Mouse (Mus musculus) midbrain, postnatal 0 days (tissue): ENCODE results near the gene Il1r2. TPM values are rescaled to one million over a fixed set of nuclear protein-coding genes. Genes with fewer than 3 reads are reported as not detected.

Experiments used
- ATAC-seq: fragments of 200-750 bp; cut with Nextera tagmentation; 2 replicates; pipeline ENCODE4 v1.8.0; 2017; ENCODE audit warnings: moderate number of reproducible peaks, mild to moderate bottlenecking, moderate TSS enrichment, moderate library complexity; ENCODE audit not compliant: low FRiP score
- DNase-seq: peaks from one replicate; pipeline ENCODE4 v3.0.0-alpha.2; 2015; ENCODE audit warnings: low spot score
- H3K27ac ChIP-seq: fragments of 300-500 bp; sonication (generic); 2 replicates; pipeline ENCODE4 v1.5.1; 2014; ENCODE audit warnings: low read depth, mild to moderate bottlenecking, low read length, mixed read lengths
- H3K27me3 ChIP-seq: fragments of 300-500 bp; sonication (generic); 2 replicates; pipeline ENCODE4 v1.6.1; 2014; ENCODE audit warnings: low read length, control low read depth, mixed read lengths; ENCODE audit not compliant: insufficient read depth
- H3K36me3 ChIP-seq: fragments of 300-500 bp; sonication (generic); 2 replicates; pipeline ENCODE4 v1.6.1; 2014; ENCODE audit warnings: low read length, control low read depth, mixed read lengths; ENCODE audit not compliant: insufficient read depth
- H3K4me1 ChIP-seq: fragments of 300-500 bp; sonication (generic); 2 replicates; pipeline ENCODE4 v1.6.1; 2014; ENCODE audit warnings: mild to moderate bottlenecking, control low read depth, antibody characterized with exemption, low read length, mixed read lengths; ENCODE audit not compliant: insufficient read depth
- H3K4me2 ChIP-seq: fragments of 300-500 bp; sonication (generic); 2 replicates; pipeline ENCODE4 v1.6.1; 2014; ENCODE audit warnings: low read depth, mild to moderate bottlenecking, low read length, mixed read lengths; ENCODE audit not compliant: poor library complexity, severe bottlenecking
- H3K4me3 ChIP-seq: fragments of 300-500 bp; sonication (generic); 2 replicates; pipeline ENCODE4 v1.5.1; 2014; ENCODE audit warnings: low read depth, mild to moderate bottlenecking, low read length, moderate library complexity
- H3K9ac ChIP-seq: fragments of 300-500 bp; sonication (generic); replicated peaks from 2 replicates; pipeline ENCODE4 v1.6.1; 2014; ENCODE audit warnings: mild to moderate bottlenecking, low read length, moderate library complexity, mixed read lengths; ENCODE audit not compliant: poor library complexity, severe bottlenecking
- H3K9me3 ChIP-seq: fragments of 300-500 bp; sonication (generic); 2 replicates; pipeline ENCODE4 v1.6.1; 2016; ENCODE audit warnings: low read length, control low read depth
- CTCF ChIP-seq: IDR thresholded peaks from 2 replicates; pipeline ENCODE4 v1.5.1; 2016; ENCODE audit warnings: antibody characterized with exemption, mild to moderate bottlenecking
- WGBS: fragments of 180-500 bp; shearing (Covaris S2); extraction: QIAGEN DNeasy Blood & Tissue Kit; methylation state at CpG from one replicate; pipeline ENCODE4 v1.1.7; 2014; 5-methylcytosine and 5-hydroxymethylcytosine counted together
- polyA plus RNA-seq: library from polyadenylated mRNA; unstranded; fragments of >200 nt; fragmentation: Nextera tagmentation; extraction: Ambion mirVana; gene quantifications from 2 replicates; pipeline ENCODE4 v1.2.1, GENCODE M21; 2015
- total RNA-seq: library from RNA; depleted of rRNA; stranded (reverse); fragments of >200 nt; gene quantifications from 2 replicates; pipeline ENCODE4 v1.2.3, GENCODE M21; 2014

Il1r2 gene
- total and polyA plus RNA-seq, 2 experiments from 2014 or later = 0.35 TPM; not detected in 1

DNA sequence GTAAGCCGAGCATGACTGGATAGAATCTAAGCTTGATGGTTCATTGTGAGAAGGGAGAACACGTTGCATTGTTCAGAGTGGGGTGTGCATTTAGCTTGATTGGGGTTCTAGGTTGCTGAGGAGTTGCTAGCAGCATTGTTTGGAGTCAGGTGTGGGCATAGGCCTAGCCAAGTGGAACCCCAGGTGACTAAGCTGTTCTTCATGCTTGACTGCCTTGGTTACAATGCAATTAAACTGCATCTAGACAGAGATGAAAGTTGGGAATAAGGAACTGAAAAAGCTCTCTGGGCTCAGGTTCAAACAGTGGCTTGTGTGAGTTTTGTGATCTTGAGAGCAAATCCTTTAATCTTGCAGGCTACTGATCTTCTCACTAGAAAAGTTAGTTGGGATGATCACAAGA, 55.4 kb downstream of the Il1r2 start:
- no peak for DNase-seq
- H3K4me1 ChIP-seq = no peaks in the 10 kb centered on the region
- H3K4me3 ChIP-seq = no peak overlapping the region
- H3K27me3 ChIP-seq = no peaks in the 10 kb centered on the region
- no peak overlapping the region for H3K9ac ChIP-seq
- no peaks in the 10 kb centered on the region for H3K9me3 ChIP-seq
- H3K4me2 ChIP-seq = no peak overlapping the region
- H3K27ac ChIP-seq = no peak overlapping the region
- 50% methylated on average over 2 of the region's 2 CpGs for WGBS
- H3K36me3 ChIP-seq = no peaks in the 10 kb centered on the region
- ATAC-seq = no peak
- no peak for TF ChIP-seq CTCF

DNA sequence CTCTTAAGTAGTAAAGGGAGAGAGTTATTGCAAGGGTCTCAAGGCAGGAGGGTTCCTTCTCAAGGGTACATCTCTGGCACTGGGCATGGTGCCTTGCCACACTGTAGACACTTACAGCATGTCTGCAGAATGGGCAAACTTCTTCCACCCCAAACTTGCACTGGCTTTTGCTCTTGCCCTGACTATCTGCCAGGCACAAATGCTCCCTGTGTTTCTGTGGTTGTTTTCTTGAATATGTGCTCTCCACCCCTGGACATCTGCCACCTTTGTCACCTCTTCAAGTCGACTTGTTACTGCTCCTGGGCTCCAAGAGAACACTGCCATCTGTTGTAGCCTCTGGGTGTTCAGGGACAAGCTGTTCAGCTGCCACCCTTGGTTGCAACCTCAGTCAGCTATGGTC, 57.8 kb downstream of the Il1r2 start:
- Histone ChIP-seq H3K4me1 (no peaks in the 10 kb centered on the region), H3K36me3 (no peaks in the 10 kb centered on the region), H3K27ac (no peak overlapping the region), H3K27me3 (no peaks in the 10 kb centered on the region), H3K9me3 (no peaks in the 10 kb centered on the region), H3K4me3 (no peak overlapping the region), H3K9ac (no peak overlapping the region), H3K4me2 (no peak overlapping the region)
- WGBS = 38% methylated on average over 1 of the region's 1 CpGs
- no peak for TF ChIP-seq CTCF
- DNase-seq (no peak), ATAC-seq (no peak)

DNA sequence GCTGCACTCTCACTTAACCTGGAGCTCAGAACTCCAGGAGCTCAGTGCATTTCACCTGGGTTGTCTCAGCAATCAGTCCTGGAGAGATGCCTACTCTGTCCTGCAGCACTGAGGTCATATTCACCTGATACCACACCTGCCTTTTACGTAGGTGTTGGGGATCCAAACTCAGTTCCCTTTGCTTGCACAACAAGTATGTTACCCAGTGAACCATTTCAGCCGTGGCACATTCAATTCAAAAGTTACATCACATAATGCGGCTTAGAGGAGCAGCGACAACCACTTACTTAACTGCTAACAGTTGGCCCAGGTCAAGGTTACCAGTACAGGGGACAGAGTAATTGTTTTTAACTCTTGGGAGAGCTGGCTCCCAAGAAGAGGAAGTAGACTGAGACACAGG, 58.8 kb downstream of the Il1r2 start:
- 91% methylated on average over 4 of the region's 4 CpGs for WGBS

DNA sequence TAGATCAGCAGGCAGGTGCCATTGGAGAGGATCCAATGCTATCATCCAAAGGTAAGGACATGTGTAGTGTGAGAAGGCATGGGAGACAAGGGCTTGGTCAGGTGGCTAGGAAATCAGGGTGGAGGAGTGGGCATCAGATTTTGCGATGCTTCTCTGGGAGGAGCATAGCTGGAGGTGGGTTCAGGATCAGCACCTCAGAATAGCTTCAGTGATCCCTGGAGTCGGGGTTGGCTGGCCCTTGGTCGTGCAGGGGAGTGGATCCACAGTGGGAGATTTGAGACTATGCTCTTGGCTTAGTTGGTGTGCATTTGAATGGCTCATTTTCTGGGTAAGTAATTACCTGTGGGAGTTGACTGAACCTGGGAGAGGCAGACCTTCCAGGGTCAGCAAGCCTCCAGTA, 59.7 kb downstream of the Il1r2 start:
- H3K4me2 ChIP-seq = no peak overlapping the region
- H3K27me3 ChIP-seq = no peaks in the 10 kb centered on the region
- TF ChIP-seq CTCF = no peak
- no peaks in the 10 kb centered on the region for H3K36me3 ChIP-seq
- H3K9ac ChIP-seq = no peak overlapping the region
- H3K9me3 ChIP-seq = no peaks in the 10 kb centered on the region
- ATAC-seq = no peak
- no peak for DNase-seq
- no peak overlapping the region for H3K4me3 ChIP-seq
- H3K4me1 ChIP-seq = no peaks in the 10 kb centered on the region
- H3K27ac ChIP-seq = no peak overlapping the region
- 70% methylated on average over 3 of the region's 3 CpGs for WGBS

More for the DNA sequence above, 58.8 kb downstream of the Il1r2 start:
- Histone ChIP-seq H3K36me3 (no peaks in the 10 kb centered on the region), H3K4me2 (no peak overlapping the region), H3K27ac (no peak overlapping the region), H3K4me1 (no peaks in the 10 kb centered on the region), H3K9ac (no peak overlapping the region), H3K9me3 (no peaks in the 10 kb centered on the region), H3K27me3 (no peaks in the 10 kb centered on the region), H3K4me3 (no peak overlapping the region)
- DNase-seq (no peak), ATAC-seq (no peak)
- TF ChIP-seq CTCF = no peak

DNA sequence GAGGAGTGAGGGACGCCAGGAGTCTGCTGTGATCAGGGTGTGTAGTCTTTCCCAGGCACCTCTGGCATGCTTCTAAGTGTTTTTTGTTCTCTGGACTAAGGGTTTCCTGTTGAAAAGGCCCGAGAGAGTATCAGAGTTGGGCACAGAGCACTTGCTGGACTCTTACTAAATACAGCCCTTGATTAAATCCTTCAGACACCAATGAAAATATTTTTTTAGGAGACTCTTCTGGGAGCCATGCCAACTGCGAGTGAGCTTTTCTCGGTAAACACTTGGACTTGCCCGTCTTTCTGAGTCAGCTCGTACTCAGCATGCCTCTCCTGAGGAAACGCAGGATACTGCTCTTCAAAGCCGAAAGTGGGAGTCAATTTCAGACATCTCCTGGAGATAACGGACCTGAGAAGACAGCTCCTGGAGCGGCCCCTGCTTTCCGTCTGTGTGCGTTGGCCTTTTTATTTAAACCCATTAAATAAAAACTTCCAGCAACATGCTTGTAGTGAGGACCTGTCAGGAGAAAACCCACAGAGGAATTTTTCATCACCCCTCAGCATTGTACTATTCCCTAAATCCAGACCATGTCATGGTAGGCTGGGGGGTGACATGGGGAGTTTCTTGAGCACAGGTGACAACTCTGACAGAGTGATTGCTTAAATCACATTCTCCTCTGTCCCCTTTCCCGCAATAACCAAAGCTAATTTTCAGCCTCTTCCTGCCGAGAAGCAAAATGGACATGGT, 66.1 kb downstream of the Il1r2 start:
- no peaks in the 10 kb centered on the region for H3K4me1 ChIP-seq
- ATAC-seq = no peak
- no peak overlapping the region for H3K9ac ChIP-seq
- no peak overlapping the region for H3K27ac ChIP-seq
- no peak overlapping the region for H3K4me3 ChIP-seq
- no peaks in the 10 kb centered on the region for H3K27me3 ChIP-seq
- peak; percentile 59 for DNase-seq
- no peak for TF ChIP-seq CTCF
- H3K9me3 ChIP-seq = no peaks in the 10 kb centered on the region
- no peak overlapping the region for H3K4me2 ChIP-seq
- 60% methylated on average over 14 of the region's 14 CpGs for WGBS
- H3K36me3 ChIP-seq = no peaks in the 10 kb centered on the region

DNA sequence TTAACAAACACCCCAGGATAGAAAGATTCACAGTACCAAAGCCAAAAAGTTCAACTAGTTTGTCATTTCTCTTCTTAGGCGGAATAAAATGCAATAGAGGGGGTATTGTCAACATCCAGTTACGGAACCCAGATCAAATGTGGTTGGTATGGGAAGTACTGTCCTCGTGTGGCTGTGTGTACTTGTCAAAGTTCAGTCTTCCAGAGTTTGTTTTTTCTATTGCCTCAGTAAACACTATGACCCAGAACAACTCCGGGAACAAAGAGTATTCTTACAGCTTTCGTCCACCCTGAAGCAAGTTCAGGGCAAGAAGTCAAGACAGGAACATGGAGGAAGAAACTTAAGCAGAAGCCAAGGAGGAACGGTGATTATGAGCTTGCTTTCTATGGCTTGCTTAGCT, 82.2 kb downstream of the Il1r2 start:
- TF ChIP-seq CTCF = no peak
- WGBS = 88% methylated on average over 6 of the region's 6 CpGs
- H3K4me1 ChIP-seq = no peaks in the 10 kb centered on the region

More for the DNA sequence above, 82.2 kb downstream of the Il1r2 start:
- H3K4me2 ChIP-seq = no peak overlapping the region
- H3K9me3 ChIP-seq = no peaks in the 10 kb centered on the region
- H3K4me3 ChIP-seq = no peak overlapping the region
- no peak overlapping the region for H3K9ac ChIP-seq
- ATAC-seq (no peak), DNase-seq (no peak)
- H3K27me3 ChIP-seq = no peaks in the 10 kb centered on the region
- no peaks in the 10 kb centered on the region for H3K36me3 ChIP-seq
- H3K27ac ChIP-seq = no peak overlapping the region
